Mouse (Mus musculus) liver, embryonic 12.5 days (tissue): ENCODE measurements around the gene Nyap2. TPM values are rescaled to one million over a fixed set of nuclear protein-coding genes. Genes with fewer than 3 reads are reported as not detected.

Source experiments
- ATAC-seq: fragments of 200-750 bp; cut with Nextera tagmentation; 2 replicates; pipeline ENCODE4 v1.8.0; 2017; ENCODE audit warnings: moderate number of reproducible peaks, mild to moderate bottlenecking, moderate library complexity
- H3K27ac ChIP-seq: fragments of 300-500 bp; sonication (generic); 2 replicates; pipeline ENCODE4 v1.5.1; 2016; ENCODE audit warnings: mild to moderate bottlenecking
- H3K27me3 ChIP-seq: fragments of 300-500 bp; sonication (generic); replicated peaks from 2 replicates; pipeline ENCODE4 v1.6.1; 2016; ENCODE audit warnings: mild to moderate bottlenecking, moderate library complexity
- H3K36me3 ChIP-seq: fragments of 300-500 bp; sonication (generic); 2 replicates; pipeline ENCODE4 v1.6.1; 2016; ENCODE audit warnings: mild to moderate bottlenecking, moderate library complexity
- H3K4me1 ChIP-seq: fragments of 300-500 bp; sonication (generic); 2 replicates; pipeline ENCODE4 v1.6.1; 2016
- H3K4me2 ChIP-seq: fragments of 300-500 bp; sonication (generic); 2 replicates; pipeline ENCODE4 v1.6.1; 2016; ENCODE audit warnings: mild to moderate bottlenecking, moderate library complexity
- H3K4me3 ChIP-seq: fragments of 300-500 bp; sonication (generic); 2 replicates; pipeline ENCODE4 v1.5.1; 2016; ENCODE audit warnings: mild to moderate bottlenecking, moderate library complexity
- H3K9ac ChIP-seq: fragments of 300-500 bp; sonication (generic); 2 replicates; pipeline ENCODE4 v1.6.1; 2016; ENCODE audit warnings: mild to moderate bottlenecking, moderate library complexity
- H3K9me3 ChIP-seq: fragments of 300-500 bp; sonication (generic); replicated peaks from 2 replicates; pipeline ENCODE4 v1.6.1; 2016; ENCODE audit warnings: mild to moderate bottlenecking, moderate library complexity
- WGBS: fragments of 180-500 bp; shearing (Covaris S2); methylation state at CpG from one replicate; pipeline ENCODE4 v1.1.7; 2016; ENCODE audit not compliant: insufficient replicate concordance; 5-methylcytosine and 5-hydroxymethylcytosine counted together
- polyA plus RNA-seq: library from polyadenylated mRNA; unstranded; fragments of >200 nt; fragmentation: Nextera tagmentation; extraction: Ambion mirVana; gene quantifications from 2 replicates; pipeline ENCODE4 v1.2.1, GENCODE M21; 2016

Gene Nyap2
- polyA plus RNA-seq, 1 experiment from 2014 or later = 0.05 TPM

DNA sequence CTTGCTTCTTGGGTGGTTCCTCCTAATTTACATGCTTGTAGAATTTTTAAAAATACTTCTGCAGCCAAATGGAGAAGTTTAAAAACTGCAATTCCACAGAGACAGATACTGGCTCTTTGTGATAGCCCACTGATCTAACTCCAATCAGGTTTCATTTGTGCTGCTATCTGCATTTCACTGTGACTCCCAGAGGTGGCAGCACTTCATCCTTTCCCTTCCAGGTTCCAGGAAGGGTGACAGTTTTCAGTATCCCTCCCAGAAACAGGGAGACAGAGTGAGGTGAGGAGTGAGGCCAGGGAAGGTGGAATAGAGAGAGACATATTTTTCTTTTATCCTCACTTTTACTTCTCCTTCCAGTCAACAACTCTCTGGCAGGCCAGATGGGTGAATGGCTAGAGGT lies 230.7 kb downstream of the Nyap2 start:
- no peak for ATAC-seq
- no peak overlapping the region for H3K4me3 ChIP-seq
- no peak overlapping the region for H3K9ac ChIP-seq
- H3K27me3 ChIP-seq = no peaks in the 10 kb centered on the region
- H3K4me1 ChIP-seq = no peaks in the 10 kb centered on the region
- no peaks in the 10 kb centered on the region for H3K36me3 ChIP-seq
- H3K4me2 ChIP-seq = no peak overlapping the region
- no peak overlapping the region for H3K27ac ChIP-seq
- no peaks in the 10 kb centered on the region for H3K9me3 ChIP-seq

DNA sequence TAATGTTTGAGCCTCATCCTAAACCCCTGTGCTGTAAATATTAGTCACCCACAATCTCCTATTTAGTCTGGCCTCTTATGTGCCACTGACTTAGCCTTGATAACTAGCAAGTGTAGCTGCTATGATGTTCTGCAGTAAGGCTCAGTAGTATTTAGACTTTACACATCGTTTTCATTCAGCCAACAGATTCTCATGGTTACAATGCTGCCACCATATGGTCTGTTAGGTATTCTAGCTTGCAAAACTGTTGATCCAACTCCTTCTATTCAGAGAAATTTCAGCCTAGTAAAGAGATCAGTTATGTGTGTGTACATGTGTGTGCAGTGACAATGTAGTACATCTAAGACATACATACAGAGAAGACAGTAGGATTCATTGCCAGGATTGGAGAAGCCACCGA lies 231.2 kb downstream of the Nyap2 start:
- Histone ChIP-seq H3K9me3 (no peaks in the 10 kb centered on the region), H3K4me3 (no peak overlapping the region), H3K36me3 (no peaks in the 10 kb centered on the region), H3K9ac (no peak overlapping the region), H3K4me1 (no peaks in the 10 kb centered on the region), H3K27ac (no peak overlapping the region), H3K4me2 (no peak overlapping the region), H3K27me3 (no peaks in the 10 kb centered on the region)
- no peak for ATAC-seq
- WGBS = 46% methylated on average over 2 of the region's 2 CpGs

DNA sequence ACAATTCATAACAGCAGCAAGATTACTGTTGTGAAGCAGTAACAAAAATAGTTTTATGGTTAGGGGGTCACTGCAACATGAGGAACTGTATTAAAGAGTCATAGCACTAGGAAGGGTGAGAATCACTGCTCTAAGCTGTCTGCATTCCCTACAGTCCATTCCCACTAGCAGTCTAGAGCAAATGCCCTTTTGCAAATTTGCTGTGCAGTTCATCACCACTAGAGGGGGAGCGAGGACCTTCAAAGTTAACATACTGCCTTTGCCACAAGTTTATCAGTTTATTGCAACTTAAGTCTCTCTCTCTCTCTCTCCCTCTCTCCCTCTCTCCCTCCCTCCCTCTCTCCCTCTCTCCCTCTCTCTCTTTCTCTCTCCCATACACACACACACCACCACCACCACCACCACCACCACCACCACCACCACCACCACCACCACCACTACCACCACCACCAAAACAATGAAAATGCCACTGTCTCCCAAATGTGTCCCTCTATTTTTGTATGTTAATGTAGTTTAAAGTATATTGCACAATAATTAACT lies 233.4 kb downstream of the Nyap2 start:
- Histone ChIP-seq H3K36me3 (no peaks in the 10 kb centered on the region), H3K9me3 (no peaks in the 10 kb centered on the region), H3K27me3 (no peaks in the 10 kb centered on the region), H3K27ac (no peak overlapping the region), H3K4me3 (no peak overlapping the region), H3K4me2 (no peak overlapping the region), H3K9ac (no peak overlapping the region), H3K4me1 (no peaks in the 10 kb centered on the region)
- ATAC-seq = no peak
- WGBS = 4% methylated on average over 1 of the region's 1 CpGs

DNA sequence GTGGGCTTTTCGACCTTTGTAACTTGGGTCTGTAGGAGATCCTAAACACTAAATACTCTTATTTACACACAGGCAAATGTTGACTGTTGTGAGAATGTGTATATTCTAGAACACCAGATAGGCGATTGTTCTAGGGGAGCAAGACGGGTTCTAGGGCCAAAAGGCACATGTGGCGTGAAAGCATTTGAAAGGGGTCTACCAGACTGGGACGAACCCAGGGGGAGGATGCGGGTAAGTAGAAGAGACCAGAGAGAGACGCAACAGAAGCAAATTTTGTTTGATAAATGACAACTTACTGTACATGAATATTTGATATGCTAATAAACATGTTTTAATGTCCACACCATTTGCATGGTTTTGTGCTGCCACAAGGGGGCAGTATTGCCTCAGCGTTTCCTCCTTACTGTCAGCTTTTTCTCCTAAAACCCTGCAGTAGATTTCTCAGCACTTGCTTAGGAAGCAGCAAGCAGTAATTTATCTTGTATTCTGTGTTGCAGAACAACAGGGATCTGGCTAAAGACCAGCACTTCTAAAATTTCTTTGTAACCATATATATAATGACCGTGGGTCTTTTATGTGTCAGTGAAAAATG lies 239.7 kb downstream of the Nyap2 start:
- H3K4me3 ChIP-seq = no peak overlapping the region
- no peak overlapping the region for H3K27ac ChIP-seq
- H3K4me2 ChIP-seq = no peak overlapping the region
- no peak overlapping the region for H3K9ac ChIP-seq
- 49% methylated on average over 9 of the region's 9 CpGs for WGBS
- no peaks in the 10 kb centered on the region for H3K4me1 ChIP-seq
- no peaks in the 10 kb centered on the region for H3K36me3 ChIP-seq
- H3K27me3 ChIP-seq = no peaks in the 10 kb centered on the region
- no peak for ATAC-seq
- no peaks in the 10 kb centered on the region for H3K9me3 ChIP-seq

DNA sequence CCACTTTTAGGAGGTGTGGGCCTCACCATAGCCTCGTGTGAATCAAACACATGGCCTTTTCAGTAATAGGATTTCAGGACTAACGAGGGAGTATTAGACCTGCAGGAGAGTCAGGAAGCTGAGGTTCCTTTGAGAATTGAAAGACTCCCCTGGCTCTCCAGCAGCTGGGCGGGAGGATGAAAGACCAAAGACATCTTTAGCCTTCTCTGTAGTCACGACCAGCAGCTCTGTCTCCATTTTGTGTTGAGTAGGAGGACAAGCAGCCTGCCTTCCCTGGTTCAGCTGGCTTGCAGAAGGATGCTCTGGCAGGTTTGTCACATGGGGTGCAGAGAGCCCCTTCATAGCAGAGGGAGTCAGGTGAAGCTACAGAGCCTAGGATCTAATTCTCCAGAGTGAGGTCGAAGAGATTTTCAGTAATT lies 240.3 kb downstream of the Nyap2 start:
- 49% methylated on average over 5 of the region's 5 CpGs for WGBS
- Histone ChIP-seq H3K4me3 (no peak overlapping the region), H3K4me2 (no peak overlapping the region), H3K9me3 (no peaks in the 10 kb centered on the region), H3K4me1 (no peaks in the 10 kb centered on the region), H3K27ac (no peak overlapping the region), H3K9ac (no peak overlapping the region), H3K36me3 (no peaks in the 10 kb centered on the region), H3K27me3 (no peaks in the 10 kb centered on the region)
- no peak for ATAC-seq

DNA sequence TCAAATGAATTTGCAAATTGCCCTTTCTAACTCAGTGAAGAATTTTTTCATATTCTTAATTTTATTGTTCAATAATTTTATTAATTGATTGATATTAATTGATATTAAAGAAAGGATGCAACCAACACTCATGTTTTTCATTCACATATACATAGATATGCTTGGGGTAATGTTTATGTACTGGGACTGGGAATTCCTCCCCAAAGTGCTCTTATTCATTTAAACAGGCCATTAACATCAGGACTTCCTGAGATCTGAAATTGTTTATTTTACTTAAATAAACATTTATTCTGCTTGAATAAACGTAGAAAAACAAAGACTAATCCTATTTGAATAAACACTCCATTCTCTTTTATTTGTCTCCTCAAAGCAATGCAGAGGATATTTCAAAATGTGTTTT lies 311.0 kb downstream of the Nyap2 start:
- Histone ChIP-seq H3K4me1 (no peaks in the 10 kb centered on the region), H3K4me3 (no peak overlapping the region), H3K4me2 (no peak overlapping the region), H3K27ac (no peak overlapping the region), H3K36me3 (no peaks in the 10 kb centered on the region), H3K9ac (no peak overlapping the region), H3K9me3 (no peaks in the 10 kb centered on the region), H3K27me3 (no peaks in the 10 kb centered on the region)
- ATAC-seq = no peak
- 19% methylated on average over 1 of the region's 1 CpGs for WGBS
